Mouse (Mus musculus) lung, postnatal 0 days (tissue): ENCODE results near the gene Aifm2. TPM values are rescaled to one million over a fixed set of nuclear protein-coding genes. Genes with fewer than 3 reads are reported as not detected.

Source experiments
- ATAC-seq: fragments of 200-750 bp; cut with Nextera tagmentation; 2 replicates; pipeline ENCODE4 v1.8.0; 2017; ENCODE audit warnings: moderate library complexity
- DNase-seq: peaks from one replicate; pipeline ENCODE4 v3.0.0-alpha.2; 2016; ENCODE audit warnings: low spot score
- H3K27ac ChIP-seq: fragments of 300-500 bp; sonication (generic); 2 replicates; pipeline ENCODE4 v1.5.1; 2014; ENCODE audit warnings: antibody characterized with exemption, mild to moderate bottlenecking, low read length, mixed read lengths
- H3K27me3 ChIP-seq: fragments of 300-500 bp; sonication (generic); replicated peaks from 2 replicates; pipeline ENCODE4 v1.6.1; 2014; ENCODE audit warnings: low read length, mixed read lengths; ENCODE audit not compliant: insufficient read depth
- H3K36me3 ChIP-seq: fragments of 300-500 bp; sonication (generic); 2 replicates; pipeline ENCODE4 v1.6.1; 2014; ENCODE audit warnings: low read length, mixed read lengths; ENCODE audit not compliant: insufficient read depth
- H3K4me1 ChIP-seq: fragments of 300-500 bp; sonication (generic); 2 replicates; pipeline ENCODE4 v1.6.1; 2014; ENCODE audit warnings: antibody characterized with exemption, low read depth, low read length, mixed read lengths; ENCODE audit not compliant: insufficient read depth
- H3K4me2 ChIP-seq: fragments of 300-500 bp; sonication (generic); replicated peaks from 2 replicates; pipeline ENCODE4 v1.6.1; 2014; ENCODE audit warnings: low read depth, mild to moderate bottlenecking, low read length, moderate library complexity, mixed read lengths
- H3K4me3 ChIP-seq: fragments of 300-500 bp; sonication (generic); 2 replicates; pipeline ENCODE4 v1.5.1; 2014; ENCODE audit warnings: low read depth, low read length
- H3K9ac ChIP-seq: fragments of 300-500 bp; sonication (generic); replicated peaks from 2 replicates; pipeline ENCODE4 v1.6.1; 2014; ENCODE audit warnings: low read depth, mild to moderate bottlenecking
- H3K9me3 ChIP-seq: fragments of 300-500 bp; sonication (generic); 2 replicates; pipeline ENCODE4 v1.6.1; 2016; ENCODE audit warnings: low read length, mixed read lengths
- CTCF ChIP-seq: IDR thresholded peaks from 2 replicates; pipeline ENCODE4 v1.5.1; 2016; ENCODE audit warnings: antibody characterized with exemption, mild to moderate bottlenecking
- EP300 ChIP-seq: IDR thresholded peaks from 2 replicates; pipeline ENCODE4 v1.6.1; 2016; ENCODE audit warnings: antibody characterized with exemption, mild to moderate bottlenecking, control low read depth
- WGBS: fragments of 180-500 bp; shearing (Covaris S2); extraction: QIAGEN DNeasy Blood & Tissue Kit; methylation state at CpG from one replicate; pipeline ENCODE4 v1.1.7; 2014; 5-methylcytosine and 5-hydroxymethylcytosine counted together
- polyA plus RNA-seq: library from polyadenylated mRNA; unstranded; fragments of >200 nt; fragmentation: Nextera tagmentation; extraction: Ambion mirVana; gene quantifications from 2 replicates; pipeline ENCODE4 v1.2.1, GENCODE M21; 2015

The Aifm2 gene
- polyA plus RNA-seq, 1 experiment from 2014 or later = 15.3 TPM

DNA sequence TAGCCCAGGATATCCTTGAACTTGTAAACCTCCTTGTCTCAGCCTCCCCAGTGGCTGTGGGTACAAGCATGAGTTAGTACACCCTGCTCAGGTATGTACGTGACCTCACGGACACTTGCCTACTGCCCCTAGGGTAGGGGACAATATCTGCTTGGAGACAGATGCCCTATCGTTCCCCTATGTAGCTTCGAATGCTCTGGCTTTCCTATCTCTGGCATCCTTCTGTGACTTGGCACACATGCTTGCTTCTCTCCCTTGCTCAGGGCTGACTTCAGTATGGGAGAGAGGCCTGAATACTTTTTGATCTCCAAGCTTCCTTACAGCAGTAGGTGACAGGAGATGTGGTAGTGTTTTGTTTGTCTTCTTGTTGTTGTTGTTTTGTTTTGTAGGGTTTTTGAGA is 917 bp upstream of the Aifm2 start:
- TF ChIP-seq CTCF = no peak
- no peak for TF ChIP-seq EP300
- WGBS = 94% methylated on average over 4 of the region's 4 CpGs
- Histone ChIP-seq H3K9ac (no peak overlapping the region), H3K27me3 (no peaks in the 10 kb centered on the region), H3K4me2 (no peak overlapping the region), H3K36me3 (no peaks in the 10 kb centered on the region), H3K4me3 (no peak overlapping the region), H3K4me1 (peaks cover 2% of the 10 kb centered on the region; the same call in 1 of the 2 replicates), H3K9me3 (no peaks in the 10 kb centered on the region), H3K27ac (no peak overlapping the region)
- no peak for ATAC-seq
- no peak for DNase-seq

DNA sequence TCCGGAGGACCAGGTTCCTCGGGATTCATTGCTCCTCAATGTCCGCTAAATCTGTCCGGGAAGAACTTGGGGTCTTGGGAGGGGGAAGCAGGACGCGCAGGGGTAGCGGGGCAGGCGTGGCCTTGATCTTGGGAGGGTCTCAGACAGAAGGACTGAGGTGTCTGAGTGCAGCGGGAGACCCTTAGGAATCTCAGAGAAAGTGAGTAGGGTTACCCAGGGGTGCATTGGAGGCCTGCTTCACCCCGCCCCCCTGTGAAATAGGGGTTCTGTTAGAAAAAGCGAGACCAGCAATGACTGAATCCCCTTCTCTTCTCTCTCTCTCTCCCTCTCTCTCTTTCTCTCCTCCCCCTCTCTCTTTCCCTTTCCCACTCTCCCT is 387 bp downstream of the Aifm2 start:
- H3K4me2 ChIP-seq = peak overlapping the region; percentile 83
- H3K9me3 ChIP-seq = no peaks in the 10 kb centered on the region
- no peak for TF ChIP-seq EP300
- TF ChIP-seq CTCF = no peak
- DNase-seq = no peak
- peak overlapping the region; percentile 26; the same call in 1 of the 2 replicates for H3K27ac ChIP-seq
- H3K27me3 ChIP-seq = no peaks in the 10 kb centered on the region
- ATAC-seq = peak; percentile 15
- WGBS = 2% methylated on average over 11 of the region's 11 CpGs
- peaks cover 2% of the 10 kb centered on the region; the same call in 1 of the 2 replicates for H3K4me1 ChIP-seq
- 0 out of 2 replicates have a peak overlapping the region, but pooled peaks have one; percentile 29 for H3K9ac ChIP-seq
- peak overlapping the region; percentile 52 for H3K4me3 ChIP-seq
- no peaks in the 10 kb centered on the region for H3K36me3 ChIP-seq

DNA sequence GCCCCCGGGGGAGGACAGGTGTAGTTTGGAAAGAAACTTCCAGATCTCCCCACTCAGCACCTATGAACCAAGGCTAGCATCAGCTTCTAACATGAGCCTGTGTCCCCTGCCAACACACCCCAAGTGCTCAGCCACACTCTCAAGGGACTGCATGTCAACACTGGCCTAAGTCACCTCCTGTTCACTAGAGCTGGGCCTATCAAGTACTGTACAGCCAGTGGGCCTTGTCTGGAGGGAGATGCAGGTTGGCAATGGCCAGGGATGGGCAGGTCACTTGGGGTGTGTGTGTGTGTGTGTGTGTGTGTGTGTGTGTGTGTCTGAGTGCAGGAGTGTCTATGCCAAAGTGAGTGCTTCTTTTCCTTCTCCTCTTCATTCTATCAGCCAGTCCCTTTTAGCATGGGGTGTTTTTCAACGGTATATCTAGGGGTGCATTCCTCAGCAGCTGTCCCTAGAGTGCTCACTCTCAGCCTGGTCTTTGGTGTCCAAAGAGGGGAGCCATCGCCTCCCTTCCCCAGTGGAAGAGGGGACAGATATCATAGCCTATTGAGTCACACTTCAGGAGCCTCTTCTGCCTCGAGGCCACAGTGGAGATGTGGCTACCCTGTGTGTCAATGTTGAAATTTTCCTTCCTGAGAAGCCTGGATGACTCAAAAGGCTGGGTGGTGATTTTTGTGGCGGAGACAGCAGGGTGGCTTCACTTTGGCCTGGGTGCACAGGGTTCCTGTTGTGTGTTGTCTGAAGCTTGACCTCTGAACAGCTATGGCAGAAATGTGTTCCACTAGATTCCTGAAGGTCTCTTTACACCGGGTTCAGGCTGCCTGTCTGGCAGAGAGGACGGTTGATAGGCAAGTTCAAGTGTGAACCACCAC is 1.2 kb downstream of the Aifm2 start:
- Histone ChIP-seq H3K27ac (peak overlapping the region; percentile 26; the same call in 1 of the 2 replicates), H3K9ac (no peak overlapping the region), H3K4me3 (no peak overlapping the region), H3K36me3 (no peaks in the 10 kb centered on the region), H3K4me1 (peaks cover 2% of the 10 kb centered on the region; the same call in 1 of the 2 replicates), H3K27me3 (no peaks in the 10 kb centered on the region), H3K9me3 (no peaks in the 10 kb centered on the region), H3K4me2 (peak overlapping the region; percentile 83)
- DNase-seq (peak; percentile 40), ATAC-seq (0 out of 2 replicates have a peak, but pooled peaks have one; percentile 8)
- 64% methylated on average over 7 of the region's 7 CpGs for WGBS
- no peak for TF ChIP-seq EP300
- TF ChIP-seq CTCF = no peak

DNA sequence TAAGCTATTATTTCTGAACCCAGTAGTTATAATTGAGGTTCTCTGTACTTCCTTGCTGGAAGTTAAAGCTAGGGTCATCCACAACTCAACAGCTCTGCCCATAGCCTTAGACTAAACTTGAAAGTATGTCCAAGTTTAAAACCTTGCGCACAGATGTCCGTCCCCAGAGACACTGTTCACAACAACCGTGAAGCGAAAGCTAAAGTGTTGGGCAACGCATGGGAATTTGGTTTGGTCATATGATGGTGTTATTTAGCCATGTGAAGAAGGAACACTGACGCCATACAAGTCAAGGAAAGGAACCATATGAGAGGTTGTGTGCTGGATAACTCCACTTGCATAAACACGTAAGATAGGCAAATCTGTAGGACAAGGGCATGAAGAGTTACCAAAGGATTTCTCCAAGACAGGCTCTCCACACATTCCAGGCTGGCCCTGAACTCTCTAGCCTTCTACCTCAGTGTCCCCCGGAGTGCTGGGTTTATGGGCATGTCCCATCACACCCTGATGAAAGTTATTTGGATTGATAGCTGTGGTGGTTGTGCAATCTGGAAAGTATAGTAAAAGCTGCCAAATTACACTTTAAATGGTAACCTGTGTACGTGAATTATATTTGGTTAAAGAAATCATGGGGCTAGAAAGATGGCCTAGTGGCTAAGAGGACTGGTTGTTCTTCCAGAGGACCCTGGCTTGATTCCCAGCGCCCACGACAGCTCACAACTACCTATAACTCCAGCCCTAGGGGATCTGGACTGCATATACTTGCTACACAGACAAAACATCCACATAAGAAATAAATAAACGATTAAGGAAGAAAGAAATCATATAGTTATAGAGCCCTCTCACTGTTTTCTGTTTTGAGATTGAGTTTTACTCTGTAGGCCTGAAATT is 2.6 kb downstream of the Aifm2 start:
- ATAC-seq (no peak), DNase-seq (no peak)
- Histone ChIP-seq H3K9ac (no peak overlapping the region), H3K4me2 (no peak overlapping the region), H3K27me3 (no peaks in the 10 kb centered on the region), H3K9me3 (no peaks in the 10 kb centered on the region), H3K36me3 (no peaks in the 10 kb centered on the region), H3K27ac (no peak overlapping the region), H3K4me3 (no peak overlapping the region), H3K4me1 (peaks cover 2% of the 10 kb centered on the region; the same call in 1 of the 2 replicates)
- no peak for TF ChIP-seq CTCF
- TF ChIP-seq EP300 = no peak
- 85% methylated on average over 12 of the region's 12 CpGs for WGBS

DNA sequence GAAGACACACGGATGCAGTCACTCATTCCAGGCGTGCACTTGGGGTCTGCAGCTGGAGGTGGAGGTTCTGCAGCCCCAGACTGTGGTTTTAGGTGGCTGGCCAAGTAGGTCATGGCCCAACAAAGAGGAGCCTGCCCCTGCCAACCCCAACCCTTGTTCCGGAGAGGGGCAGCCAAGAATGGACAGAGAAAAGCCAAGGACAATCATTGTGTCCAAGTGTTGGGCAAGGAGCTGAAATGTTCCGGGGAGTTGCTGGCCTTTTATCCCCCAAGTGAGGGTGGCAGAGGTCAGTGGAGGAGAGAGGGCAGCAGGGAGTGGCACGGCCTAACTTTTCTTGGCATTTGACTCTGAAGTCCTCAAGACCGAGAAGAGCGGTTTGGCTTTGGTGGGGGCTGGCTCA is 5.3 kb downstream of the Aifm2 start:
- no peak overlapping the region for H3K4me2 ChIP-seq
- ATAC-seq (no peak), DNase-seq (no peak)
- no peaks in the 10 kb centered on the region for H3K9me3 ChIP-seq
- no peaks in the 10 kb centered on the region for H3K27me3 ChIP-seq
- no peaks in the 10 kb centered on the region for H3K36me3 ChIP-seq
- WGBS = 81% methylated on average over 7 of the region's 7 CpGs
- H3K4me3 ChIP-seq = no peak overlapping the region
- TF ChIP-seq EP300 = no peak
- no peak for TF ChIP-seq CTCF
- no peak overlapping the region for H3K9ac ChIP-seq
- H3K27ac ChIP-seq = no peak overlapping the region
- H3K4me1 ChIP-seq = peaks cover 2% of the 10 kb centered on the region; the same call in 1 of the 2 replicates

DNA sequence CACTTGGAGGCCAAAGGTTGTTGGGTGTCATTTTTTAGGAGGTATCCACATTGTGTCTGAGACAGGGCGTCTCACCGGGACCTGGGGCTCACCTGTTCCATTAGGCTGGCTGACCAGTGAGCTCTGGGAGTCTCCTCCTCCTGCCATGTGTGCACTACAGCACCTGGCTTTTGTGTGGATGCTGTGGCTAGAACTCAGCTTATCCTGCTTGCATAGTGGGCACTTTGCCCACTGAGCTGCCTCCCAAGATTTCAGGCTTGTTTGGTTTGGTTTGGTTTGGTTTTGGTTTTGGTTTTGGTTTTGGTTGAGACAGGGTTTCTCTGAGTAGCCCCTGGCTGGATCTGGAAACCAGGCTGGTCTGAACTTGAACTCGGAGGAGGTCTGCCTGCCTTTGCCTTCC is 7.2 kb downstream of the Aifm2 start:
- DNase-seq (no peak), ATAC-seq (no peak)
- no peak overlapping the region for H3K4me2 ChIP-seq
- no peak overlapping the region for H3K4me3 ChIP-seq
- 74% methylated on average over 3 of the region's 3 CpGs for WGBS
- no peaks in the 10 kb centered on the region for H3K9me3 ChIP-seq
- no peaks in the 10 kb centered on the region for H3K36me3 ChIP-seq
- H3K27me3 ChIP-seq = no peaks in the 10 kb centered on the region
- no peaks in the 10 kb centered on the region for H3K4me1 ChIP-seq
- H3K27ac ChIP-seq = no peak overlapping the region
- no peak overlapping the region for H3K9ac ChIP-seq
- TF ChIP-seq EP300 (no peak), CTCF (no peak)
